Mouse (Mus musculus): ENCODE data around the gene Frmd5. TPM values are rescaled to one million over a fixed set of nuclear protein-coding genes. Genes with fewer than 3 reads are reported as not detected.

Gene Frmd5
- polyA plus RNA-seq, 1 experiment from 2014 or later, result 27.9 TPM

GRCm38 (mm10) chr2:121695436-121695835 is 111.5 kb downstream of the Frmd5 start:
- no peak for ATAC-seq
- H3K27ac ChIP-seq (ENCODE audit: low read length), result no peak overlapping the region
- peaks cover 15% of the 10 kb centered on the region for H3K4me1 ChIP-seq (ENCODE audit: control insufficient read depth, insufficient read depth, low read length)
- no peak overlapping the region for H3K4me2 ChIP-seq (ENCODE audit: low read length)
- WGBS, result 89% methylated on average over 8 of the region's 10 CpGs
- H3K9me3 ChIP-seq (replicated peaks; ENCODE audit: control insufficient read depth, low read length, poor library complexity, severe bottlenecking), result no peaks in the 10 kb centered on the region
- H3K9ac ChIP-seq (ENCODE audit: low read depth, low read length), result no peak overlapping the region
- H3K27me3 ChIP-seq (ENCODE audit: control insufficient read depth, insufficient read depth, low read depth, low read length), result no peaks in the 10 kb centered on the region
- no peaks in the 10 kb centered on the region for H3K36me3 ChIP-seq (ENCODE audit: control insufficient read depth, insufficient read depth, low read length)
- no peak overlapping the region for H3K4me3 ChIP-seq (ENCODE audit: low read depth, low read length)

DNA sequence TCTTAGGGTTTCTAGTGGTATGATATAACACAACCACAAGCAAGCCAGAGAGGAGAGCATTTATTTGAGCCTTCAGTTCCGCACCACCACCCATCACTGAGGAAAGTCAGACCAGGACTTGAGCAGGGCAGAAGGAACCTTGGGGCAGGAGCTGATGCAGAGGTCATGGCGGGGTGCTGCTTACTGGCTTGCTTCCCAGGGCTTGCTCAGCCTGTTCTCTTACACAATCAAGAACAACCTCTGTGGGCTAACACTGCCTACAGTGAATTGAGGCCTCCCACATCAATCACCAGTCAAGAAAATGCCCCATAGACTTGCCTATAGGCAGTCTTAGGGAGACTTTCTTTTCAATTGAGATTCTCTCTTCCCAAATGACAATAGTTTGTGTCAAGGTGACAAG is 118.8 kb downstream of the Frmd5 start:
- no peak overlapping the region for H3K4me3 ChIP-seq (ENCODE audit: low read depth, low read length)
- peaks cover 5% of the 10 kb centered on the region for H3K4me1 ChIP-seq (ENCODE audit: control insufficient read depth, insufficient read depth, low read length)
- no peak overlapping the region for H3K27ac ChIP-seq (ENCODE audit: low read length)
- H3K27me3 ChIP-seq (ENCODE audit: control insufficient read depth, insufficient read depth, low read depth, low read length), result no peaks in the 10 kb centered on the region
- no peak overlapping the region for H3K4me2 ChIP-seq (ENCODE audit: low read length)
- H3K9ac ChIP-seq (ENCODE audit: low read depth, low read length), result no peak overlapping the region
- H3K9me3 ChIP-seq (replicated peaks; ENCODE audit: control insufficient read depth, low read length, poor library complexity, severe bottlenecking), result no peaks in the 10 kb centered on the region
- H3K36me3 ChIP-seq (ENCODE audit: control insufficient read depth, insufficient read depth, low read length), result no peaks in the 10 kb centered on the region
- no peak for ATAC-seq
- WGBS, result 77% methylated on average over 2 of the region's 2 CpGs

DNA sequence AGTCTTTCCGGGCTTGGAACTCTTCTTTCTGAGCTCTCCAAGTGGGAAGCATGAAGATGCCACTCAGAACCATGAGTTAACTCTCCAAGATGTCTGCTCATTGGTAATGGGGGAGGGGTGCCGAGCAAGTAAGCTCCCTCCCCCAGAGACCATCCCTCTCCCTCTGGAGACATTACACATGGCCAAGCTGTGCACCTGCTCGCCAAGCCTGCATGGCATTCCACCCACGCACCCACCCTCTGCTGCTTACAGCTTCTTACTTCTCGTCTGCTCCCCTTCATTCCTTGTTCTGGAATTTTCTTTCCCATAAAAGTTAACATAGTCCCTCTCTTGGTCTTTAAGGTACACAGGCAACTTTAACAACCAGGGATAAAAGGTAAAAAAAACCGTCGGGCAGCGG is 123.3 kb downstream of the Frmd5 start:
- Histone ChIP-seq H3K36me3 (ENCODE audit: control insufficient read depth, insufficient read depth, low read length) (no peaks in the 10 kb centered on the region), H3K4me3 (ENCODE audit: low read depth, low read length) (no peak overlapping the region), H3K4me2 (ENCODE audit: low read length) (no peak overlapping the region), H3K9ac (ENCODE audit: low read depth, low read length) (no peak overlapping the region), H3K27ac (ENCODE audit: low read length) (no peak overlapping the region), H3K4me1 (ENCODE audit: control insufficient read depth, insufficient read depth, low read length) (no peaks in the 10 kb centered on the region), H3K9me3 (replicated peaks; ENCODE audit: control insufficient read depth, low read length, poor library complexity, severe bottlenecking) (no peaks in the 10 kb centered on the region), H3K27me3 (ENCODE audit: control insufficient read depth, insufficient read depth, low read depth, low read length) (no peaks in the 10 kb centered on the region)
- 93% methylated on average over 8 of the region's 8 CpGs for WGBS
- ATAC-seq, result no peak

GRCm38 (mm10) chr2:121682361-121682760 is 124.5 kb downstream of the Frmd5 start:
- no peaks in the 10 kb centered on the region for H3K27me3 ChIP-seq (ENCODE audit: control insufficient read depth, insufficient read depth, low read depth, low read length)
- peaks cover 8% of the 10 kb centered on the region for H3K4me1 ChIP-seq (ENCODE audit: control insufficient read depth, insufficient read depth, low read length)
- no peak overlapping the region for H3K27ac ChIP-seq (ENCODE audit: low read length)
- no peaks in the 10 kb centered on the region for H3K36me3 ChIP-seq (ENCODE audit: control insufficient read depth, insufficient read depth, low read length)
- no peaks in the 10 kb centered on the region for H3K9me3 ChIP-seq (replicated peaks; ENCODE audit: control insufficient read depth, low read length, poor library complexity, severe bottlenecking)
- no peak overlapping the region for H3K4me3 ChIP-seq (ENCODE audit: low read depth, low read length)
- ATAC-seq, result no peak
- no peak overlapping the region for H3K4me2 ChIP-seq (ENCODE audit: low read length)
- no peak overlapping the region for H3K9ac ChIP-seq (ENCODE audit: low read depth, low read length)
- 95% methylated on average over 3 of the region's 3 CpGs for WGBS

- no peak for ATAC-seq
- H3K4me3 ChIP-seq (ENCODE audit: low read depth, low read length), result no peak overlapping the region
- WGBS, result 82% methylated on average over 7 of the region's 7 CpGs
Observed at GRCm38 (mm10) chr2:121679711-121680110, 127.2 kb downstream of the Frmd5 start.

GRCm38 (mm10) chr2:121677649-121677986 is 129.3 kb downstream of the Frmd5 start:
- peak overlapping the region; percentile 23; the same call in 1 of the 2 replicates for H3K4me2 ChIP-seq (ENCODE audit: low read length)
- H3K27me3 ChIP-seq (ENCODE audit: control insufficient read depth, insufficient read depth, low read depth, low read length), result no peaks in the 10 kb centered on the region
- WGBS, result 46% methylated on average over 6 of the region's 6 CpGs
- peak overlapping the region; percentile 45 for H3K27ac ChIP-seq (ENCODE audit: low read length)
- H3K9me3 ChIP-seq (replicated peaks; ENCODE audit: control insufficient read depth, low read length, poor library complexity, severe bottlenecking), result no peaks in the 10 kb centered on the region
- ATAC-seq, result no peak
- no peaks in the 10 kb centered on the region for H3K36me3 ChIP-seq (ENCODE audit: control insufficient read depth, insufficient read depth, low read length)
- H3K4me3 ChIP-seq (ENCODE audit: low read depth, low read length), result no peak overlapping the region
- peaks cover 15% of the 10 kb centered on the region for H3K4me1 ChIP-seq (ENCODE audit: control insufficient read depth, insufficient read depth, low read length)
- peak overlapping the region; percentile 39; the same call in 1 of the 2 replicates for H3K9ac ChIP-seq (ENCODE audit: low read depth, low read length)

More at GRCm38 (mm10) chr2:121679711-121680110, 127.2 kb downstream of the Frmd5 start:
- no peak overlapping the region for H3K27ac ChIP-seq (ENCODE audit: low read length)
- peaks cover 15% of the 10 kb centered on the region for H3K4me1 ChIP-seq (ENCODE audit: control insufficient read depth, insufficient read depth, low read length)
- H3K9me3 ChIP-seq (replicated peaks; ENCODE audit: control insufficient read depth, low read length, poor library complexity, severe bottlenecking), result no peaks in the 10 kb centered on the region
- no peaks in the 10 kb centered on the region for H3K27me3 ChIP-seq (ENCODE audit: control insufficient read depth, insufficient read depth, low read depth, low read length)
- H3K9ac ChIP-seq (ENCODE audit: low read depth, low read length), result no peak overlapping the region
- H3K4me2 ChIP-seq (ENCODE audit: low read length), result no peak overlapping the region
- no peaks in the 10 kb centered on the region for H3K36me3 ChIP-seq (ENCODE audit: control insufficient read depth, insufficient read depth, low read length)

- Histone ChIP-seq H3K36me3 (ENCODE audit: control insufficient read depth, insufficient read depth, low read length) (no peaks in the 10 kb centered on the region), H3K4me3 (ENCODE audit: low read depth, low read length) (no peak overlapping the region), H3K4me2 (ENCODE audit: low read length) (peak overlapping the region; percentile 23; the same call in 1 of the 2 replicates), H3K27me3 (ENCODE audit: control insufficient read depth, insufficient read depth, low read depth, low read length) (no peaks in the 10 kb centered on the region), H3K27ac (ENCODE audit: low read length) (peak overlapping the region; percentile 45), H3K9ac (ENCODE audit: low read depth, low read length) (peak overlapping the region; percentile 39; the same call in 1 of the 2 replicates), H3K4me1 (ENCODE audit: control insufficient read depth, insufficient read depth, low read length) (peaks cover 15% of the 10 kb centered on the region), H3K9me3 (replicated peaks; ENCODE audit: control insufficient read depth, low read length, poor library complexity, severe bottlenecking) (no peaks in the 10 kb centered on the region)
- ATAC-seq, result 0 out of 2 replicates have a peak, but pooled peaks have one; percentile 39
- 54% methylated on average over 6 of the region's 6 CpGs for WGBS
Observed at GRCm38 (mm10) chr2:121676951-121677648, 129.8 kb downstream of the Frmd5 start.

DNA sequence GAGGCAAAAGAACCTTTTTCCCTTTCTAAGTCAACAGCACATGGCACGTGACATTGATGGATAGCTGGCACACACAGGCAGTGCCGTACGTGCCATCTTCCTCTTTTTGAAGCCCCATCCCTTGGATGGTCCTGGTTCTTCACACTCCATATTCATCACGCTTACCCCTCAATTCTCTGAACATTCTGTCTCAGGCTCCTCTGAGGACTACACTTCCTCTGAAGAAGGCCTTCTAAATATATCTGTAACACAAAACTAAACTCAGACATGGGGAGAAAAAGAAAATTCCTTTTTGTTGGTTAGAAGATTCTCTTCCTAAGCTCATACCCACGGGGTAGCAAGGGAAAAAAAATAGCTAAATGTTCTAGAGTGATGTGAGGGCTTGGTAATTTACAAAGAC is 131.0 kb downstream of the Frmd5 start:
- Histone ChIP-seq H3K27ac (ENCODE audit: low read length) (no peak overlapping the region), H3K4me3 (ENCODE audit: low read depth, low read length) (no peak overlapping the region), H3K9me3 (replicated peaks; ENCODE audit: control insufficient read depth, low read length, poor library complexity, severe bottlenecking) (no peaks in the 10 kb centered on the region), H3K9ac (ENCODE audit: low read depth, low read length) (no peak overlapping the region), H3K4me2 (ENCODE audit: low read length) (no peak overlapping the region), H3K4me1 (ENCODE audit: control insufficient read depth, insufficient read depth, low read length) (peaks cover 15% of the 10 kb centered on the region), H3K27me3 (ENCODE audit: control insufficient read depth, insufficient read depth, low read depth, low read length) (no peaks in the 10 kb centered on the region), H3K36me3 (ENCODE audit: control insufficient read depth, insufficient read depth, low read length) (no peaks in the 10 kb centered on the region)
- WGBS, result 91% methylated on average over 5 of the region's 5 CpGs
- ATAC-seq, result no peak

DNA sequence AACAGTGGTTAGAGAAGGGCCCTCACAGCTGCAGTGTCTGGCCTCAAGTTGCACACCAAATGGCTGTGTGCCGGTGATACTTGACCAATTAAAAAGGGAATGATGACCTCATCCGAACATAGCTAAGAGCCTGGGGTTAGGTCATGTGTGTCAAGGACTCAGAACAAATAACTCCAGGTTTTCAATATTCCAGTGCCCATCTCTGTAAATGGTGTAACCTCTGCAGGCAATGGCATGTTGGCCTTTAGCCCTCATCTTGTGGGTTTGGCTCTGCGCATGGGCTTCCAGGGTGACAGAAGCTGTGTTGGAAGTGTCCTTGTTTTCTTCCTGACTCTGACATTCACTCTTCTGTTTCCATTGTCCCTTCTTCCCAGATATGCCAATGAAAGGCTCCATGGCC is 131.8 kb downstream of the Frmd5 start:
- H3K9ac ChIP-seq (ENCODE audit: low read depth, low read length), result no peak overlapping the region
- H3K4me1 ChIP-seq (ENCODE audit: control insufficient read depth, insufficient read depth, low read length), result peaks cover 15% of the 10 kb centered on the region
- no peak overlapping the region for H3K4me3 ChIP-seq (ENCODE audit: low read depth, low read length)
- no peak overlapping the region for H3K27ac ChIP-seq (ENCODE audit: low read length)
- H3K4me2 ChIP-seq (ENCODE audit: low read length), result no peak overlapping the region
- H3K36me3 ChIP-seq (ENCODE audit: control insufficient read depth, insufficient read depth, low read length), result no peaks in the 10 kb centered on the region
- no peaks in the 10 kb centered on the region for H3K9me3 ChIP-seq (replicated peaks; ENCODE audit: control insufficient read depth, low read length, poor library complexity, severe bottlenecking)
- no peak for ATAC-seq
- H3K27me3 ChIP-seq (ENCODE audit: control insufficient read depth, insufficient read depth, low read depth, low read length), result no peaks in the 10 kb centered on the region
- 87% methylated on average over 3 of the region's 3 CpGs for WGBS

Data from midbrain, embryonic 16.5 days (tissue).